Mouse (Mus musculus): ENCODE results near the gene Dock9.

Dock9 gene

DNA sequence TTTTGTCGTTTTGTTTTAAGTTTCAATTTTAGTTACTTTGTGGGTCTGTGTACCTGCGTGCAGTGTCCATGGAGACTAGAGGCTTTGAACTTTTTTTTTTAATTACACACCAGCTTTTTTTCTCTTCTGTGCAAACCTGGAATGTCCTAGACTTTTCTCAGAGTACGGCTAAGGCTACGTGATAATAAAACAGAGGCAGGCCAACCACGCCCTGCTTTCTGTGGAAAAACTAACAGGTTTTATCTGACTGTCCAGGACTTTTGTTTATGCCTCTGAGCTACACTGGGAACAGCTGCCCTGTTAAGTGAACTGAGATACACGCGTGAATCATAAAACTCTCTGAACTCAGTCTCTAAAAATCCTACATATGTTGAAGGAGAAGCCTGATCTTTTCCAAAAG, 1.5 kb upstream of the Dock9 start:
- peak overlapping the region; percentile 90; the same call in 1 of the 2 replicates for H3K4me3 ChIP-seq (replicated peaks; ENCODE audit: low read length)
- H3K9me3 ChIP-seq (ENCODE audit: low read length), result no peaks in the 10 kb centered on the region
- H3K27me3 ChIP-seq (ENCODE audit: insufficient read depth, low read length), result peaks cover 19% of the 10 kb centered on the region
- TF ChIP-seq POU5F1 (IDR thresholded peaks at IDR 0.05; ENCODE audit: borderline replicate concordance, low read length), result no peak
- TF ChIP-seq CTCF (conservative IDR thresholded peaks at IDR 0.05; ENCODE audit: low read length), result no peak
- TF ChIP-seq NANOG (IDR thresholded peaks at IDR 0.05; ENCODE audit: borderline replicate concordance, low read length), result no peak
- peaks cover 27% of the 10 kb centered on the region for H3K4me1 ChIP-seq (replicated peaks; ENCODE audit: low read depth, low read length)
- H3K36me3 ChIP-seq (ENCODE audit: insufficient read depth, low read length), result no peaks in the 10 kb centered on the region

DNA sequence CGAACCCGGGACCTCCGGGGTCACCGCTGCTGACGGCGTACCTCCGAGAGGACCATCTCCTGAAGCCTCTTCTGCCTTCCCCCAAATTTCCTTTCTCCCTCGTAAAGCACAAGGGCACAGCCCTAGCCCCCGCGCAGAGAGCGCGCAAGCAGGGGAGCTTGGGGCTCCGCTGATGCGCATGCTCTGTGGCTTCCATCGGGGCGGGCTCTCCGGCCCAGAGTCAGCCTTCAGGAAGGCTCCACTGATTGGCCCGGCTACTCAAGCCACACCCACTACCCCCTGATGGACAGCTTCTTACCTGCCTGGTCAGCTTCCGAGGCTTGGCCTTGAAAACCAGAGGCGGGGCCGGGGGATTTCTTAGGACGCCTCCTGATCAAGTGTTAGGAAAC, 768 bp upstream of the Dock9 start:
- Histone ChIP-seq H3K4me3 (replicated peaks; ENCODE audit: low read length) (peak overlapping the region; percentile 90), H3K27me3 (ENCODE audit: insufficient read depth, low read length) (peaks cover 19% of the 10 kb centered on the region), H3K36me3 (ENCODE audit: insufficient read depth, low read length) (no peaks in the 10 kb centered on the region), H3K9me3 (ENCODE audit: low read length) (no peaks in the 10 kb centered on the region), H3K4me1 (replicated peaks; ENCODE audit: low read depth, low read length) (peaks cover 27% of the 10 kb centered on the region)
- TF ChIP-seq NANOG (IDR thresholded peaks at IDR 0.05; ENCODE audit: borderline replicate concordance, low read length) (no peak), CTCF (conservative IDR thresholded peaks at IDR 0.05; ENCODE audit: low read length) (no peak), POU5F1 (IDR thresholded peaks at IDR 0.05; ENCODE audit: borderline replicate concordance, low read length) (no peak)

DNA sequence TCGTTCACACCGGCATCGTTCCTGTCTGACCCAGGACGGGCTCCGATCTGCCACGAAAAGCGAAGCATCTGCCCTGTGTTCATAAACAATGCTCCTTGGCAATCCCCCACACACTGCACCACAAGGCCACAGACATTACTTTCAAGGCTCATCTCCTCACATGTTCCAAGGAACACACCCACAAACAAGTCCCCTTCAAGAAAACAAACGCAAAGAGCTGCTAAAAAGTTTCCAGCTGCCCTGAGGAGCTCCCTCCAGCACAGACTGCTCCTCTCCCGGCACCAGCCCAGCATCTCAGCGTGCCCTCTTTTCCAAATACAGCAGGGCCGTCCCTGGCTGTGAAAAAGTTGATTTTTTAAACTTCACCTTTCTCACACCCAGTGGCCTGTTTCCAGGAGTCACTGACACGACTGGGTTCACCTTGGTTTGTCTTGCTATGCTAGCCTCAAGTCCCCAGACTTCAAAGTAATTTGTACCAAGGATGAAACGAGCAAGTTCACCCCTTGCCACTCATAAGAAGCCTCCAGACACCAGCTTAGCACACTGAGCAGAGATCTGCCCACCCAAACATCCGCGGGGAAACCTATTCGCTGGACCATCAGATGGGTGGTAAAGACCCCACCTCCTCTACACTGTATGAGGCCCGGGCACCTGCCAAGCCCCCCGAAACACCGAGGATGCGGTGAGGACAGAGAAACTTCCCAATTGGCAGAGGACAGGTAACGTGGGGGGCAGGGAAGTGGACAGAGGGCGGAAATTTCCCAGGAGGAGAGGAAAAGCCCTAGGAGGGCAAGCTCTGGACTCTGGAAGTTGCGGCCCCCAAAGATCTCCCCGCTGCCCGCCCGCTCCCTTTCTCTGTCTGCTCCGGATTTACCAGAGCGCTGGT, 823 bp downstream of the Dock9 start:
- H3K4me3 ChIP-seq (replicated peaks; ENCODE audit: low read length), result peak overlapping the region; percentile 90
- peaks cover 19% of the 10 kb centered on the region for H3K27me3 ChIP-seq (ENCODE audit: insufficient read depth, low read length)
- no peaks in the 10 kb centered on the region for H3K36me3 ChIP-seq (ENCODE audit: insufficient read depth, low read length)
- TF ChIP-seq POU5F1 (IDR thresholded peaks at IDR 0.05; ENCODE audit: borderline replicate concordance, low read length), result no peak
- no peak for TF ChIP-seq CTCF (conservative IDR thresholded peaks at IDR 0.05; ENCODE audit: low read length)
- TF ChIP-seq NANOG (IDR thresholded peaks at IDR 0.05; ENCODE audit: borderline replicate concordance, low read length), result no peak
- peaks cover 27% of the 10 kb centered on the region for H3K4me1 ChIP-seq (replicated peaks; ENCODE audit: low read depth, low read length)
- H3K9me3 ChIP-seq (ENCODE audit: low read length), result no peaks in the 10 kb centered on the region

DNA sequence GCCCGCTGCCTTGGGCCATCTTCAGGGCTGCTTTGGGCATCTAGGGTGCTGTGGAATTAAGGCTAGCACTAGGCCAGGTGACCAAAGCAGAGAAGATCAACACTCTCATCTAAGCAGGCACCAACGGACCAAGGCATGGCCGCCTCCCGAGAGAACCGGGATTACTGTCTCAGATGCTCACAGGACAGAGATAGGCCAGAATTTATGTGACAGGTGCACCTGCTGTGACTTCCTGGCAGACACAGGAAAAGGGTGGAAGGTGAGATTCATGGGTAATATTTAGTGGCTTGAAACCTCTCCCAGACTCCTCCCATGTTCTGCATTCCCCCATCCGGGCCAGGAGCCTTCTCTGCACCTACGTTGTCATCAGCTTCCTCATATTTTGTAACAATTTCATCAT, 2.1 kb downstream of the Dock9 start:
- TF ChIP-seq NANOG (IDR thresholded peaks at IDR 0.05; ENCODE audit: borderline replicate concordance, low read length), result no peak
- no peak for TF ChIP-seq POU5F1 (IDR thresholded peaks at IDR 0.05; ENCODE audit: borderline replicate concordance, low read length)
- no peak for TF ChIP-seq CTCF (conservative IDR thresholded peaks at IDR 0.05; ENCODE audit: low read length)
- Histone ChIP-seq H3K4me3 (replicated peaks; ENCODE audit: low read length) (no peak overlapping the region), H3K4me1 (replicated peaks; ENCODE audit: low read depth, low read length) (peaks cover 22% of the 10 kb centered on the region), H3K36me3 (ENCODE audit: insufficient read depth, low read length) (no peaks in the 10 kb centered on the region), H3K27me3 (ENCODE audit: insufficient read depth, low read length) (peaks cover 19% of the 10 kb centered on the region), H3K9me3 (ENCODE audit: low read length) (no peaks in the 10 kb centered on the region)

DNA sequence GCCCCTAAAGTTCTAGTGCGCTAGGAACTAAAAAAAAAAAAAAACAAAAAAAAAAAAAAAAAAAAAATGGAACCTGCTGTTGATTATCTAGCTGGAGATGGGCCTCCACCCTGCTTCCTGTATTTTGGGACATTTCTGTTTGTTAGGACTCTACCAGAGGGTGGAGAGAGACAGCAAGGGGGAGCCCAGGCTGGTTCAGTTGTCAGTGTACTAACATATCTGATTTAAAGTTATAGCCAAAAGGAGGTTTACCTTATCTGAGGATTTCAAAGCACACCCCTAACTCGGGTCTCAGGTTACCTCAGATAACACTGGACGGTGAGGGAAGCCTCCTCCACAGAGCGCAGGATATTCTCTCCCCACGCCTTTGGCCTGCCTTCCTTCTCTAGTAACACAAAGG, 4.0 kb downstream of the Dock9 start:
- TF ChIP-seq NANOG (IDR thresholded peaks at IDR 0.05; ENCODE audit: borderline replicate concordance, low read length) (no peak), CTCF (conservative IDR thresholded peaks at IDR 0.05; ENCODE audit: low read length) (no peak)
- H3K27me3 ChIP-seq (ENCODE audit: insufficient read depth, low read length), result peaks cover 19% of the 10 kb centered on the region
- no peak overlapping the region for H3K4me3 ChIP-seq (replicated peaks; ENCODE audit: low read length)
- peaks cover 13% of the 10 kb centered on the region for H3K4me1 ChIP-seq (replicated peaks; ENCODE audit: low read depth, low read length)
- no peaks in the 10 kb centered on the region for H3K36me3 ChIP-seq (ENCODE audit: insufficient read depth, low read length)
- no peaks in the 10 kb centered on the region for H3K9me3 ChIP-seq (ENCODE audit: low read length)

DNA sequence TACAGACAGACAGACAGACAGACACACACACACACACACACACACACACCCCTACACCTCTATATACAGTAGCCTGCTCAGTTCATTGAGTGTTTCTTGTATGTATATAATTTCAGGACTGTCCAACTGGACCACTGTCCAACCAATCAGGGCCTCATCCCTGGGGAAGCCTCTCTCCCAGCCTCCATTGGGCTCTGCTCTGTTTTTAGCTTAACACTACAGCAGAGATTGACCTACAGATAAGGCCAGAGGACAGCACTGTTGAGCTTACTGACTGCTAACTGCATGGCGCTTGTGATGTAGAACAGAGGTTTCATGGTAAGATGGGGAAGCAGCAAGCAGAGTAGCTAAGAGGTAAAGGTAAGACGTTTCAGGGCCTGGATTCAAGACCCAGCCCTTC, 5.7 kb downstream of the Dock9 start:
- H3K9me3 ChIP-seq (ENCODE audit: low read length), result no peaks in the 10 kb centered on the region
- TF ChIP-seq CTCF (conservative IDR thresholded peaks at IDR 0.05; ENCODE audit: low read length) (no peak), POU5F1 (IDR thresholded peaks at IDR 0.05; ENCODE audit: borderline replicate concordance, low read length) (no peak), NANOG (IDR thresholded peaks at IDR 0.05; ENCODE audit: borderline replicate concordance, low read length) (no peak)

DNA sequence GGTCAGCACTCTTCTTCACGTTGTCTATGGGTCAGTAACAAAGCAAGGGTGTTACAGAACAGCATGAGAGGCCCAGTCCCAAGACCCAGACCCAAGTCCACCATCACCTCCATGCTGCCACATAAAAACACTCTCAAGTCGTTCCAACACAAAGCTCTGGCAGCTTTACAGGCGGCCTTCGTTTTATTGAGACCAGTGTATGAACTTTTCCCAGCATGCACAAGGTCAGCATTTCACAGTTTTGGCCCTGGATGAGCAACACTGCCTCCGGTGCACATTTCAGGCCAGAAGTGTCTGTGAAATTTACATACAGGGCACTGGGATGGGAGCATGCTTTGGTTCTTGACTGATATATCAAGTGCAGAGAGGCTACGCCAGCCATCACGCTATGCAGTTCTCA, 6.5 kb downstream of the Dock9 start:
- H3K4me3 ChIP-seq (replicated peaks; ENCODE audit: low read length), result no peak overlapping the region
- no peaks in the 10 kb centered on the region for H3K9me3 ChIP-seq (ENCODE audit: low read length)
- H3K4me1 ChIP-seq (replicated peaks; ENCODE audit: low read depth, low read length), result peaks cover 2% of the 10 kb centered on the region; the same call in 1 of the 2 replicates
- no peak for TF ChIP-seq CTCF (conservative IDR thresholded peaks at IDR 0.05; ENCODE audit: low read length)
- H3K36me3 ChIP-seq (ENCODE audit: insufficient read depth, low read length), result no peaks in the 10 kb centered on the region
- H3K27me3 ChIP-seq (ENCODE audit: insufficient read depth, low read length), result peaks cover 9% of the 10 kb centered on the region

More for the DNA sequence above, 5.7 kb downstream of the Dock9 start:
- peaks cover 10% of the 10 kb centered on the region for H3K4me1 ChIP-seq (replicated peaks; ENCODE audit: low read depth, low read length)
- peaks cover 17% of the 10 kb centered on the region for H3K27me3 ChIP-seq (ENCODE audit: insufficient read depth, low read length)
- no peak overlapping the region for H3K4me3 ChIP-seq (replicated peaks; ENCODE audit: low read length)
- no peaks in the 10 kb centered on the region for H3K36me3 ChIP-seq (ENCODE audit: insufficient read depth, low read length)

DNA sequence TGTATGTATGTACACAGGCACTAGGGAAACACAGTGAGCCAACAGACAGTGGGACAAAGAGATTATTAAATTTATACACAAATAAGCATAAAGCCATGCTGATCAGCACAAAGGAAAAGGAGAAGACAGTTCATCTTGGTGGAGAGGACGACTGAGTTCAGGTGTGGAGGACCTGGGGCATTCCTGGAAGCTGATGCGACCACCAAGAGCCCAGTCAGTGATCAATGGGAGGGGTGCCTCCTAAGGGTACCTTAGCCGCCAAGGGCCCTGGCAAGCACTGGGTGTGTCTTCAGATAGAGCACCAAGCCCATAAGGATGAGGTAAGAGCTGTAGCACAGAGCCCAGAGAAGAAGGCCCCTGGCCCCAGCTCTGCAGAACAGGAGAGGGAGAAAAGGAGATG, 8.4 kb downstream of the Dock9 start:
- no peaks in the 10 kb centered on the region for H3K9me3 ChIP-seq (ENCODE audit: low read length)
- TF ChIP-seq POU5F1 (IDR thresholded peaks at IDR 0.05; ENCODE audit: borderline replicate concordance, low read length) (no peak), NANOG (IDR thresholded peaks at IDR 0.05; ENCODE audit: borderline replicate concordance, low read length) (no peak)
- H3K4me1 ChIP-seq (replicated peaks; ENCODE audit: low read depth, low read length), result no peaks in the 10 kb centered on the region; the same call in 1 of the 2 replicates

DNA sequence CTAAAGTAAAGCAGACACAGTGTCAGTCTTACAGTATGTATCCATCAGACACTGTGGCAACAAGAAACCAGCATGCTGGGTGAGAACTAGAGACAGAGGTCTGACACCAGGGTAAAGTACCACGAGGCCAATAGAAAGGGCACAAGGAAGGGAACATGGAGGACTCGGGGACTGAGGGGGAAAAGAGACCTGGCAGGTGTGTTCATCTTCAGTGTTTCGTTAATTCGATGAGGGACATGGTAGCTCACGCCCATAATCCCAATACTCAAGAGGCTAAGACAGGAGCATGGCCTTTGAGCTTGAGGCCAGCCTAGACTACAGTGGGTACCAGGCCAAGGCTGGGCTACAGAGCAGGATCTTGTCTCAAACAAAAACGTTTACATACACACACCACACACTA, 9.2 kb downstream of the Dock9 start:
- no peak for TF ChIP-seq NANOG (IDR thresholded peaks at IDR 0.05; ENCODE audit: borderline replicate concordance, low read length)
- no peak for TF ChIP-seq POU5F1 (IDR thresholded peaks at IDR 0.05; ENCODE audit: borderline replicate concordance, low read length)
- no peak for TF ChIP-seq CTCF (conservative IDR thresholded peaks at IDR 0.05; ENCODE audit: low read length)
- Histone ChIP-seq H3K4me3 (replicated peaks; ENCODE audit: low read length) (no peak overlapping the region), H3K27me3 (ENCODE audit: insufficient read depth, low read length) (no peaks in the 10 kb centered on the region), H3K4me1 (replicated peaks; ENCODE audit: low read depth, low read length) (no peaks in the 10 kb centered on the region; the same call in 1 of the 2 replicates), H3K36me3 (ENCODE audit: insufficient read depth, low read length) (no peaks in the 10 kb centered on the region), H3K9me3 (ENCODE audit: low read length) (no peaks in the 10 kb centered on the region)

More for the DNA sequence above, 8.4 kb downstream of the Dock9 start:
- no peaks in the 10 kb centered on the region for H3K36me3 ChIP-seq (ENCODE audit: insufficient read depth, low read length)
- no peaks in the 10 kb centered on the region for H3K27me3 ChIP-seq (ENCODE audit: insufficient read depth, low read length)
- no peak overlapping the region for H3K4me3 ChIP-seq (replicated peaks; ENCODE audit: low read length)
